Mouse (Mus musculus): ENCODE data around the gene Alkbh1.

The Alkbh1 gene

GRCm38 (mm10) chr12:87380586-87381379 lies 63.0 kb downstream of the Alkbh1 start:
- no peak for DNase-seq

- no peak for DNase-seq
Measured at GRCm38 (mm10) chr12:87379496-87379895, 64.3 kb downstream of the Alkbh1 start.

Data from kidney, adult 8-10 months (tissue).